Mouse (Mus musculus) Muller cell, postnatal 12 days (primary cell): Measurements from ENCODE around the gene Olfr355.

ENCODE experiments used
- DNase-seq: peaks from one replicate; pipeline ENCODE4 v3.0.0-alpha.2; 2015; ENCODE audit errors: inconsistent ontology term

The Olfr355 gene

GRCm38 (mm10) chr2:36928797-36929196 lies at the start of gene Olfr355:
TSS of gene Olfr355 (minus strand) at chr2:36928897.
- no peak for DNase-seq

GRCm38 (mm10) chr2:36936821-36937220 lies 8.1 kb upstream of the Olfr355 start, which contains the start of gene Olfr356:
TSS of gene Olfr356 (plus strand) at chr2:36937121.
- no peak for DNase-seq

GRCm38 (mm10) chr2:36905380-36905779 lies 23.3 kb downstream of the Olfr355 start, which contains the start of gene Olfr354:
TSS of gene Olfr354 (plus strand) at chr2:36905680.
- no peak for DNase-seq

- DNase-seq: no peak
Observed at GRCm38 (mm10) chr2:36897114-36897513, 31.6 kb downstream of the Olfr355 start.

GRCm38 (mm10) chr2:36892836-36893235 lies 35.9 kb downstream of the Olfr355 start, which contains the start of gene Olfr353:
TSS of gene Olfr353 (minus strand) at chr2:36892936.
- DNase-seq: no peak
